Mouse (Mus musculus) heart, postnatal 0 days (tissue): ENCODE measurements around the gene Fam168b.

Source experiments
- CTCF ChIP-seq: IDR thresholded peaks from 2 replicates; pipeline ENCODE4 v1.5.1; 2016; ENCODE audit warnings: antibody characterized with exemption, control low read depth, low read depth
- EP300 ChIP-seq: IDR thresholded peaks from 2 replicates; pipeline ENCODE4 v1.6.1; 2016; ENCODE audit warnings: antibody characterized with exemption, low read depth

DNA sequence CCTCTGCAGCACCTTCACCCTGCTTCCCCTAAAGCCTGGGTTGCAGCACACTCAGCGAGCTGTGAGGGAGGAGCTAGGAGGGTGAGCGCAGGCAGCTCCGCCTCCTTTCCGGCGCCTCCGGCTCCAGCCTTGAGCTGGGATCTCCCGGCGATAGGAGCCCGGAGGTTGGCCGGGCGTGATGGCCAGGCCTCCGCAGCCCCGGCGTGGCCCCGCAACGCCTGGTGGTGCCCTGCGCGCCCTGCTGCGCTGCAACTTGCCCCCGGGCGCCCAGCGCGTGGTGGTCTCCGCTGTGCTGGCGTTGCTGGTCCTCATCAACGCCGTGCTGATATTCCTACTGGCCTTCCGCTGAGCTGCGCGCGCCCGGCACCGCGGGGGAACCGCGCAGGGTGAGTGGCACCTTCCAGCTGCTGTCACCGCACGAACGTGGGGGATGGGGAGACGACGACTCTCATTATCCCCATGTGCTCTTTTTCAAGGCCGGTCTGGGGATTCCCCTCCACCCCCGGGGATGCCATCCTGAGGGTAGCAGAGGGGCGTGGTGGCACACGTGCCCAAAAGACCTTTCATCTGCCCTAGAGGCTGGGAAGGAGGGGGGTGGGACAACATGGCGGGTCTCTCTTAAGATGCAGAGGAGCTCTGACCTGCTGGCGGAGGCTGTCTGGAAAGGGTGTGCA lies 41.1 kb downstream of the Fam168b start:
- no peak for TF ChIP-seq CTCF
- TF ChIP-seq EP300, result no peak
